Mouse (Mus musculus): ENCODE measurements at regions not wholly inside any gene's neighbourhood (a gene's known extent, or its start where the extent isn't known, plus 50 kb on each side); places are given as distances from the start of the nearest gene placed in this dataset.

DNA sequence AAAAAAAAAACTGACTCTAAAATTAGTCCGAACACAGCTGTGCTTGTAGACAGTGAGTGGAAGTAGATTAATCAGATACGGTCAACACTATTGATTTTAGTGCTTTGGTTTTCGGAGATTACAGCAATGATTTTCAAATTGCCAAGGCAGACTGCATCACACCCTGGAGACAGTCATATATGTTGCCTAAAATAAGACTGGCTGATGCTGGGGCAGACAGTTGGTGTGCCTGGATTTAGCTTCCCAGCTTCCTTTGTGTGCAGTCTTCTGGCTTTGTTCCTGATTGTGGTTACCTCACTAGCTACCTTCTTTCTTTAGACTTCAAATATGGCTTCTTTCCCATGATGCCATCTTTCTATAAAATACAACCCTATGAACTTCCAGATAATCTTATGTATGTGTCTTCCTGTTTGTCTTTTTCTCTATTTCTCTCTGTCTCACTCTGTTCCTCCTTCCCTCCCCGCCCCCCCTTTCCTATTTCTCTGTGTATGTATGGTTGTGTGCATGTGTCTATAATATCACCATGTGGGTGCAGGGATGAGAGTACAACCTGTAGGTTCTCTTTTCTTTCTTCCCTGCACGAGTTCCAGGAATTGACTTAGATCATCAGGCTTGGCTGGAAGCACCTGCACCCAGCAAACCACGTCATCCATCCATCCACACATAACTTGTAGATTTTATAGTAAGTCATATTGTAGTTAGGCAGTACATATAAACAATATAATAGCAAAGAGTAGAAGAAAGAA lies 199.7 kb upstream of the Gm9008 start:
- no peak for DNase-seq

DNA sequence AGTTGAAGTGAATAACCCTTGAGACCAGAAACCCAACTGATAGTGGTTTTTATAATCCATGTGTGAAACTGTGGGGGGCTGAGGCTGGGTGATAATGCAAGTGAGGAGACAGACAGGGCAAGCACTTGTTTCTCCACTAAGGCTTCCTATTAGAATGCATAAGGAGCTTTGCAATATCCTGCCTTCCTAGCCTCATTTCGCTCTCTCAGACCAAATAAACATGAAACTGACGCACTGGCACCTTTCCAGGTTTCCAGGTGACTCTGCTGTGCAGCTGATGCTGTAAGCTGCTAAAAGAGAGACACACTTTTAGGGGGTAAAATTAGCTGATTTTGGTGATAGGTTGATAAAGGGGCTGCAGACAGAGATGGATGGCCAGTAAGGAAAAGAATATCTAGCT lies 191.2 kb upstream of the Gm9008 start:
- no peak for DNase-seq

DNA sequence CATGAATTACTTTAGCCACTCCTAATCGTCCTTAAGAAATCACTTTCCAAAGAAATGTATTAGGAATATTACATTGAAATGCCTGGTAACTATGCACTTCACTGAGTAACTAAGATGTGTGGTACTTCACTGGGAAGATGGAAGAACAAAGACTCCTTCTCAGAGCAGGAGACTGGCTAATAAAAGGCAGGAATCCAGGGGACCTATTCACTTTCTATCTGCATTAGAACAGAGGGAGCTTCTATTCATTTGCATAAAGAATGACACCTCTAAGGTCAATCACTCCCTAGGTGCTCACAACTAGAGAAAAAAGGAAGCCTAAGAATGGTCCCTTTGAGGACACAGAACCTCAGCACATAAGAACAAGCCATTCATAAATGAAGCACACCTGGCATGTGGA lies 142.0 kb upstream of the Gm9008 start:
- no peak for DNase-seq

DNA sequence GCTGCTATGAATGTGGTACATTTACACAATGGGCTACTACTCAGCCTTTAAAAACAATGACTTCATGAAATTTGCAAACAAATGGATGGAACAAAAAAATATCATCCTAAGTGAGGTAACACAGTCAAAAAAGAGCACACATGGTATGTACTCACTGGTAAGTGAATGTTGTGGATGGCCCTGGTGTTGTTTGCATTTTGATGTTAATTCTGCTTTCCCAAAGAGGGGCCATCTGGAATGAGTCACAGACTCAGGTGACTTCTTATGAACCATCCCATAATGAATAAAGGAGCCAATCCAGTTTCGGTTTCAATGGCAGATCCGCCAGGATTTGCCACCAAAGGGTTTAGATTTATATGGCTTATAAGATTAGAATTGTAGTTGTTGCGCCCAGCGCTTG lies 130.8 kb upstream of the Gm9008 start:
- no peak for DNase-seq

DNA sequence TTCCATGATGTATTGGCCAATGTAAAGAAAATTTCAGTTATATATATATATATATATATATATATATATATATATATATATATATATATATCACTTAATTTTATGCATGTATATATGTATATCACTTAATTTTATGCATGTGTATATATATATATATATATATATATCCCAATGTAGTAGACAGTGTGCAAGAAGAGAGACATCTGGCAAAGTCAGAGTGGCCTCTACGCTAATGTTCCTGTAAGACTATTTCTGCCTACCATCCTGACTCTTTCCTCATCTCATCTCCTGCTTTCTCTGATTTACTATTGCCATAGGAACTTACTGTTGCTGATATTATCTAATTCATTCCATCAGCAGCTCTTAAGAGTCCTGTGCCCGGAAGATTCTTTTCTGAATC lies 123.9 kb upstream of the Gm9008 start:
- no peak for DNase-seq

DNA sequence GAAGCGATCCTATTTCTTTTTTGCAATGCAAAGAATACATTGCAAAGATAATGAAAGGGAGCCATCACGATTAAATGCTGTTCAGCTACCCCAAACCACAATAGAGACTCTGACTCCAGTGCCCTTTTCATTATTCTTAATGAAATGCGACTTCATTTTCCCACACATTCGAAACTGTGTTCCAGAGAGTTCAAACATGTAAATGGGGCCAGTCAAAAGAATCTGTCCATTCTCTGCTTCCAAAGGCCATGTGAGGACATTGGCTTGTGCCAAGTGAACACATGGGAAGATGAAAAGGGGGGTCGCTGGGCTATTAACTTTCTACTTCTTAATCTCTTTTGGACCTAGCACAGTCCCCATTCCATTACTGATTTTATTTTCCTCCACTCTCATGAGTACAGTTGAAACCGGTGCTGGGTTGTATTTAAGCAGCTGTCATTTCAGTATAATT lies 123.2 kb upstream of the Gm9008 start:
- DNase-seq, result peak; percentile 32

All from lung, postnatal 10 days (tissue).